Mouse (Mus musculus) layer of hippocampus, adult 8-10 months (tissue): ENCODE results near the gene Agbl4. TPM values are rescaled to one million over a fixed set of nuclear protein-coding genes. Genes with fewer than 3 reads are reported as not detected.
A peak's percentile ranks its signal among the peaks of the same experiment; 100 is the strongest.

ENCODE experiments used
- DNase-seq, 2 experiments: peaks; one replicate each; pipeline ENCODE4 v3.0.0; 2022; ENCODE audit warnings: low spot score in 2 of 2
- total RNA-seq, 4 experiments: library from RNA; stranded (reverse); gene quantifications; 2 replicates each; pipeline ENCODE4 v1.2.4; 2022

Agbl4 gene
- total RNA-seq, 4 experiments from 2014 or later = 16.6 to 20.8 (median 18.6) TPM

- no peak for DNase-seq
These were observed 1158.0 kb downstream of the Agbl4 start for GRCm38 (mm10) chr4:111555426-111555825.

GRCm38 (mm10) chr4:111577087-111577773 lies 1179.8 kb downstream of the Agbl4 start:
- DNase-seq = no peak

GRCm38 (mm10) chr4:111579115-111579862 lies 1181.8 kb downstream of the Agbl4 start:
- no peak for DNase-seq

GRCm38 (mm10) chr4:111579863-111580224 lies 1182.4 kb downstream of the Agbl4 start:
- DNase-seq = no peak

GRCm38 (mm10) chr4:111580239-111580638 lies 1182.8 kb downstream of the Agbl4 start:
- DNase-seq = no peak

GRCm38 (mm10) chr4:111583562-111584237 lies 1186.2 kb downstream of the Agbl4 start:
- peak in 1 of 2 experiments; percentile 13 for DNase-seq

- DNase-seq = no peak
These were observed 1186.8 kb downstream of the Agbl4 start for GRCm38 (mm10) chr4:111584286-111584685.

GRCm38 (mm10) chr4:111588211-111588610 lies 1190.8 kb downstream of the Agbl4 start:
- no peak for DNase-seq

- DNase-seq = no peak
These were observed 1192.2 kb downstream of the Agbl4 start for GRCm38 (mm10) chr4:111589467-111590170.

GRCm38 (mm10) chr4:111594655-111595295 lies 1197.3 kb downstream of the Agbl4 start:
- DNase-seq = no peak

GRCm38 (mm10) chr4:111597249-111597661 lies 1199.8 kb downstream of the Agbl4 start:
- DNase-seq = peak; percentile 48 to 52

- DNase-seq = peak; percentile 28 to 30
These were observed 1200.5 kb downstream of the Agbl4 start for GRCm38 (mm10) chr4:111597986-111598385.

GRCm38 (mm10) chr4:111603194-111603593 lies 1205.7 kb downstream of the Agbl4 start:
- DNase-seq = no peak

GRCm38 (mm10) chr4:111607826-111608500 lies 1210.5 kb downstream of the Agbl4 start:
- no peak for DNase-seq

- DNase-seq = no peak
These were observed 1224.4 kb downstream of the Agbl4 start for GRCm38 (mm10) chr4:111621865-111622264.

GRCm38 (mm10) chr4:111624914-111625313 lies 1227.5 kb downstream of the Agbl4 start:
- DNase-seq = no peak

- DNase-seq = peak; percentile 73 to 89
These were observed 1228.8 kb downstream of the Agbl4 start for GRCm38 (mm10) chr4:111626118-111626830.

- no peak for DNase-seq
These were observed 1235.2 kb downstream of the Agbl4 start for GRCm38 (mm10) chr4:111632615-111633014.

GRCm38 (mm10) chr4:111635538-111636124 lies 1238.2 kb downstream of the Agbl4 start:
- DNase-seq = peak; percentile 38 to 48
